Mouse (Mus musculus): ENCODE measurements around the gene Ccdc130.

DNA sequence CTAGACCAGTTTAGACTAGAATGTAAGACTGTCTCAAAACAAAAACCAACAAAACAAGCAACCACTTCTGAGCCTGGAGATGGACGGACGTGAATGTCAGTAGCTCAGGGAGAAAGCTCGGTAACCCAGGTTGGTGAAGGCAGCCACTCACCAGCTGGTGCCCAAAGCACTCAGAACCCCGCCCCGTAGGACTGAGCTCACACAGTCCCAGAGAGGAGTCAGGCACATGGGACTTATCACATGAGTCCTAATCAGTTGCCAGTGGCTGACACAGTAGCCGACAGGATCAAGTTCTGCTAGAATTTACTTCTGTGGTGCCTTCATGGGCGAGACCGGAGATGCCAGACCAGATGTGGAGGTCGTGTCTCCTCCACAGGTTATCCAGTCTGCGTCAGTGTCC, 10.6 kb upstream of the Ccdc130 start:
- no peak for TF ChIP-seq CTCF (IDR thresholded peaks at IDR 0.05 in 2 of 3, conservative IDR thresholded peaks at IDR 0.05 in 1 of 3; ENCODE audit: control insufficient read depth in 1 of 3, insufficient read depth in 1 of 3, low read depth in 2 of 3, low read length in 3 of 3, poor library complexity in 1 of 3, severe bottlenecking in 1 of 3)
- no peak for TF ChIP-seq POLR2A (IDR thresholded peaks at IDR 0.05; ENCODE audit: control insufficient read depth in 1 of 2, insufficient read depth in 1 of 2, low read depth in 1 of 2, low read length in 2 of 2, poor library complexity in 1 of 2)

Measured in MEL (cell line).